Mouse (Mus musculus): Measurements from ENCODE around the gene Prkaca. TPM values are rescaled to one million over a fixed set of nuclear protein-coding genes. Genes with fewer than 3 reads are reported as not detected.

Prkaca gene
- polyA plus RNA-seq (2012; rRNA removed) = 23.3 and 26.2 TPM in 2 replicates

DNA sequence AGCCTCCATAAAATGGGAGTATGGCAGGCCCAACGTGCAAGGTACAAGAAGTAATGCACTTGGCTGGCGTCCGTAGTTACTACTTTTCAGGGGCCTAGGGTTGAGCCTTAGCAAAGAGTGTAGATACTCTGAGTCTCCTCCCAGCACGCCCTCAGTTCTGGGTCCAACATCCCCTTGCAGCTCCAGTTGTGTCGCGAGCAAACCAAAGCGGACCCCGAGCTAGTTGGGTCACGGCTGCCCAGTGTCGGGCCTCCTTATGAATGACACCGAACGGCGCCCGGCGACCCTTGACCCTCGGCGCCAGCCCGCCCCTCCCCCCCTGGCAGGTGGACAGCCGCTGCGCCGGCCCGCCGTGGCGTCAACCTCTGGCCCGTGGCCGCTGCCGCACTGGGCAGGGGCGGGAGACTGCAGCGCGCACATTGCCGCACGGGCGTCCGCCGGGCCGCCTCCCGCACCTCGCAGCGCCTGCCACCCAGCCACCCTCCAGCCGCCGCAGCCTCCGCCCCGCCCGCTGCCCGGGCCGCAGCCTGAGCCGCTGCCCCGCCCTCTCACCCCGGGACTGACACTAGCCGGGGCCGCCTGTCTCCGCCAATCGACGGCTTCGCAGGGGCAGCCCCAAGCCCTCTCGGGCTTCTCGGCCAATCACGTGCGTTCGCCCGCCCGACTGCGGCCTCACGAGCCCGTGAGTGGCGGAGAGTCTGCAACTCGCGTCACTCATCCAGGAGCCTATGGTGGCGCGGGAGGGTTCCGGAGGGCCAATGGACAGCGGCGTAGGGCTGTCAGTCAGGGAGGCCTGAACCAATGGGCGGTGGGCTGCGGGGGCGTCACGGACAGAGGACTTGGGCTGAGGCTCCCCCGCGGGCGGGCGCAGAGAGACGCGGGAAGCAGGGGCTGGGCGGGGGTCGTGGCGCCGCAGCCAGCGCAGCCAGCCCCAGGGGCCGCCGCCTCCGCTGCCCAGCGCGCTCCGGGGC lies at the start of gene Prkaca:
Gene Prkaca, plus strand, starts transcription at position 844 of the 971 bp plus-strand sequence.

DNA sequence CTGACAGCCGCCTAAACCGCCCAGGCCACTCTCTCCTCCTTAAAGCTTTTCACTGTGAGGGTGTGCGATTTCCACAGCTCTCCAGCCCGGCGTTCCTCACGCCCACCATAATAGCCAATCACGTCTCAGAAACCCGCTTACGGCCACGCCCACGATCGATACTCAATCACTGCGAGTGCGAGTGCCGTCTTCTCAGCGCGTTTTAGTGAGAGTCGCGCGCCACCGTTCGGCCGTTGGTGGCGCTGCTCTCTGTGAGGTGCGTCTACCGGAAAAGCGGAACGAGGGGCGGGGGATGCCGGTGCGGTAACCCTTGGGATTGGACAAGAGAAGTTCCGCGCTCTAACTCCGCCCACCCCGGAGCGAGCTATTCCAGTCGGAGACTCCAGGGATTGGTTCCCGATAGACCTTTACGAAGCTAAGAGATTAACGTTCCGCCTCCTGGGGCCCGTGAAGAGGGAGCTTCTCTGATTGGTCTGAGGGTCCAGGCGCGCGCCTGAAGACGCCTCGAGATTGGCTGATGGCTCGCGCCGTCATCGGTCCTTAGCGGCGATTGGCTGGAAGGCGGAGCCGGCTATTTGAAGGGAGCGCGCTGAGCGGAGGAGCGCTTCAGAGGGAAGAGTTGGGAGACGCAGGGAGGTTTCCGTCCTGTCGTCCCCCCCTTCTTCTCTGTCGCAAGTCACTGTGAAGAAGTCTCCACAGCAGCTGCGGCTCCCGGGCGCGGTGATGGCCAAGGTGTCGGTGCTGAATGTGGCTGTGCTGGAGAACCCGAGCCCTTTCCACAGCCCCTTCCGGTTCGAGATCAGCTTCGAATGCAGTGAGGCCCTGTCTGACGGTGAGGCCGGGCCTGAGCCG lies 17.5 kb upstream of the Prkaca start, which contains the start of the genes Gm10644 and Asf1b:
Gene Gm10644, minus strand, starts transcription at position 100 of the 852 bp plus-strand sequence.
Gene Asf1b, plus strand, starts transcription at position 402 of the 852 bp plus-strand sequence.

DNA sequence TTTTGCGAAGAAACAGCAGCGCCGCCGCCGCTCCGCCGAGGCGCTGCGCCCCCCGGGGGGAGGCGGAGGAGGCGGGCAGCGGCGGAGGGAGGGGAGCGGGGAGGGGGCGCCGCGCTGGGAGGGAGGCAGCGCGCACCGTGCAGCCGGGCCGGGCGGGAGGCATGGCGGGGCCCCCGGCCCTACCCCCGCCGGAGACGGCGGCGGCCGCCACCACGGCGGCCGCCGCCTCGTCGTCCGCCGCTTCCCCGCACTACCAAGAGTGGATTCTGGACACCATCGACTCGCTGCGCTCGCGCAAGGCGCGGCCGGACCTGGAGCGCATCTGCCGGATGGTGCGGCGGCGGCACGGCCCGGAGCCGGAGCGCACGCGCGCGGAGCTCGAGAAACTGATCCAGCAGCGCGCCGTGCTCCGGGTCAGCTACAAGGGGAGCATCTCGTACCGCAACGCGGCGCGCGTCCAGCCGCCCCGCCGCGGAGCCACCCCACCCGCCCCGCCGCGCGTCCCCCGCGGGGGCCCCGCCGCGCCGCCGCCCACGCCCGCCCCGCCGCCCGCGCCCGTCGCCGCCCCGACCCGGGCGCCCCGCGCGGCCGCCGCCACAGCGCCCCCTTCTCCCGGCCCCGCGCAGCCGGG lies 24.8 kb downstream of the Prkaca start, which contains the start of gene Samd1:
Gene Samd1, plus strand, starts transcription at position 162 of the 631 bp plus-strand sequence.

DNA sequence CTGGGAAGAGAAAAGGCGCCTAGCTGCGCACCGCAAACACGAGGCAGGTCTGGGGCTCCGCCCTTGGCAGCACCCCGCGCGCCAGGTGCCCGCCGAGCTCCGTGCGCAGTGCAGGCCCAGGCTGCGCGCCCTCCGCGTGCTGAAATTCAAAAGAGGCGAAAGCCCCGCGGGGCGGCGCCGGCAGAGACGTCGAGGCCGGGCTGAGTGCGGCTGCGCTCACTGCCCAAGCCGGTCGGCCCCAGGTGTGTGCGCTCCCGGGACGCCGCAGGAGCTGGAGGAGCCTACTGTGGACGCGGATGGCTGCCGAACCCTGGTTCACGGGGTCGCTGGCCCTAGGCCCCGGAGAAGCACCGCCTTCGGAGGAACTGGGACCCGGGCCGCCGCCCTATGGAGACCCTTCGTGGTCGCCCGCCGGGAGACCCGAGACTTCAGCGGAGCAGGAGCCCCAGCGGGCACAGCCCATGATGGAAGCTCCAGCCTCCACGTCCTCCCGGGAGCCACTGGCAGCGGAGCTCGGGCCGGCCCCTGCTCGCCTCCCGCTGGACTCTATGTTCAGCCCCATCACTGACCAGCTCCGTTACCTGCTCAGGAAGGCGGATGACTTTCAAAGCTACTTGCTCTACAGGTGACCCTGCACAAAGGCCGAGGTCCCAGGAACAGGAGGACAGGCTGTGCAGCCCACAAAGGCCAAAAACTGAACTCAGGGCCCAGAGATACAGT lies 28.6 kb downstream of the Prkaca start, which contains the start of gene 1700067K01Rik:
Gene 1700067K01Rik, plus strand, starts transcription at position 222 of the 720 bp plus-strand sequence.

DNA sequence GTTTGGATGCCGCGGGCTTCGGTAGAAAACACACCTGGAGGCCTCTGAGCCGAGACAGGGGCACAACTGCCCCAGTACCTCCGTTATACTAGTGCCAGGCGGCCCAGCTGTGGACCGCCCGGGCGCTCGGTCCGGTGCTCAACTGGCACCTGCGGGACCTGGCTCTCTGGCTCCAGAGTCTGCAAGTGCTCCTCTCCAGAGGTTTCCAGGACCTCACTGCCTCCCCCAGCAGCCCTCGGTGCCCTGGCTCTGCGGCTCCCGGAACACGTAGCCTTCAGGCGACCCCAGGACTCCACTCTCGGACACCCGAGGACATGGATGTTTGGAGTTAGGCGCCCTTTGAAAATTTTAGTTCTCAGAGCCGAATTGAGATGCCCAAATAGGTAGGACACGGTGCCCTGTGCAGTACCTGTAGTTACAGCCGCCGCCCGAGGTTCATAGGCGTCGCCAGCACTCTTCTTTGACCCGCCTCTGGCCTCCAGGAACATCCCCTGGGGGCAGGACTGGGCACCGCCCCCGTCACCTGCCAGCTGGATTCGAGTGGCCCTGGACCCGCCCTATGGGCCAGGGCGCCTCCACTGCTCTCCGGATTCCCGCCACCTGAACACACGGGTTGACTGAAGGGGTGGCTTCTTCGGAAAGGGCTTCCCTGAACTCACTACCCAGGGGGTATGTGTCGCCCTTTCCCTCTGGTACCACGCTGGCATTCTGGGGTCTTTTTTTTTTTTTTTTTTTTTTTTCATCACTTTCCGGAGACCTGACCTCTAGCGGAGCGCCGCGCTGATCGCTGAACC lies 39.1 kb downstream of the Prkaca start, which contains the start of gene 2210011C24Rik:
Gene 2210011C24Rik, minus strand, starts transcription at position 467 of the 794 bp plus-strand sequence.

DNA sequence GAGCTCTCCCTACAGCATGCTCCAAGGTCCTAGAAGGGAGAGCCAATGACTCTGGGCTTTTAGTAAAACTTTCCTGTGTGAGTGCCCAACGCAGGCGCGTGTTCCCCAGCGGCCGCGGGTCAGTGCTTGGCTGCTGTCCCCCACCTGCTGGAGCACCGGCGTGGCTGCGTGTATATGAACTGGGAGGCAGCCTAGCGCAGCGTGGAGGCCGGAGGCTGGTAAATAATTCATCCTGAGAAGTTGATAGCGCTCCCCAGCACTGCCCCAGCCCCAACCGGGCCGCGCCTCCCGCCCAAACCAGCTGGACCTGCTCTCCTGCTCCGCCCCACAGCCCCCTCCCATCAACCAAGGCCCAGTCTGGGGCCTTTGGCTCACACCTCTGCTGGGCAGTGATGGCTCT lies 48.3 kb downstream of the Prkaca start, which contains the start of gene Palm3:
Gene Palm3, plus strand, starts transcription at position 376 of the 400 bp plus-strand sequence.

DNA sequence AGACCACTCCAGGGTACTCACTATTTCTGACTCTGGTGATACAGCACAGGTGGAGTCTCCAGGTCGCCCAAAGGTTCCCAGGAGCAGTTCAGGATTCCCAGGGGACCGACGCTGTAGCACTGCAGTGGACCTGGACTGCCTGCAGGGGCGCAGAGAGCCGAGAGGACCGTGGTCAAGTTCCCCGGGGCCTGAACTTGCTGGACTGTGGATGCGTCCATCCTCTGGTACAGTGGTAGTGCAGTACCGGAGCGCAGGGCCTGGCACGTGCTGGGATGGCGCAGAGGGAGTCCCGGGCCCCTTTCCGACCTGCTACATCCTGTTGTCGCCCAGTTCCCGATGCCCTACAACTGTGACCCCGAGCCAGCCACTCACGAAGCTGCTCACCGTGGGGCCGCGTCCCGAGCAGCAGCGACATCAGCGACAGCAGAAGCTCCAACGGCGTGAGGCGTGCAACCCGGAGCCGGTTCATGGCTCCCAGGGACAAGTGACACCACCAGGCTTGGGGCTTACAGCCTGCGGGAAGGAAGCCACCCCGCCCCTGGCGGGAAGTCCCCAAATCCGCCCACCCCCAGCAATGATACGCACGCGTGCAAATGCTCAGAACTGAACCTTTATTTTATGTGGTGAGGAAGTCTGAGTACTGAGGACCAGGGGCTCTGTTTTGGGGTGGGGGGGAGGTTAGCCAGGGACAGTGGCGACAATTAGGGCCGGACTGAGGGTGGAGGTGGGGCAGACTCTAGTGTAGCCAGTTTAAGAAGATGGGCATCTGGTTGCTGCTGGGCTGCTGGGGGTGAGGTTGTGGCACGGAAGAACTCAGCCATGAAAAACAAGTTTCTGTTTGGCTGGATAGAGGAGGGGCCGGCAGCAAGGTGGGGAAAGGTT lies 69.5 kb downstream of the Prkaca start, which contains the start of gene Il27ra:
Gene Il27ra, minus strand, starts transcription at position 524 of the 882 bp plus-strand sequence.

DNA sequence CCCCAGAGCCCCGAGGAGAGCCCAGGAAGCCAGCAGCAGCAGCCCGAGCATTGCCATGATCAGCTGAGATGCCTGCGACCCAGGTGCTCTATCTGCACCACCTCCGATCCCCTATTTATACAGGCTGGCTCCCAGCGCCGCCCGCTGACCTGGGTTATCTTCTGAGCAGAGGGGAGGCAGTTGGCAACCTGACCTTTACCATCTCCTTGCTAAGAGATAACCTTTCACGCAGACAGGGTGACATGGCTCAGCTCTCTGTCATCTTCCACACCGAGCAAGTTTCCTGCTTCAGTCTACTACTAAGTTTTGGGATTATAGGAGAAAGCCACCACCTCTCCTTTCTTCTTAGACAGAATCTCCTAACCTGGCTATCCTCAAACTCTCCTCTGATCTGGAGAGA lies 72.1 kb downstream of the Prkaca start, which contains the start of gene Rln3:
Gene Rln3, minus strand, starts transcription at position 101 of the 400 bp plus-strand sequence.

Other genes starting within 250 kb of the Prkaca start
- 8.4 and 11.5 TPM in 2 replicates for gene Adgre5, start 231.7 kb upstream of the Prkaca start, polyA plus RNA-seq (2012; rRNA removed)
- 3.9 and 4.2 TPM in 2 replicates for gene Adgrl1, start 72.9 kb upstream of the Prkaca start, polyA plus RNA-seq (2012; rRNA removed)
- gene Gm10644, start 17.8 kb upstream of the Prkaca start, polyA plus RNA-seq (2012; rRNA removed) = 0.25 and 0.36 TPM in 2 replicates
- 76.0 and 107 TPM in 2 replicates for gene Asf1b, start 17.5 kb upstream of the Prkaca start, polyA plus RNA-seq (2012; rRNA removed)
- gene Samd1, start 24.7 kb downstream of the Prkaca start, polyA plus RNA-seq (2012; rRNA removed) = 30.8 and 33.2 TPM in 2 replicates
- 0.42 and 0.55 TPM in 2 replicates for gene 1700067K01Rik, start 28.5 kb downstream of the Prkaca start, polyA plus RNA-seq (2012; rRNA removed)
- not detected in 2 replicates for gene 2210011C24Rik, start 39.2 kb downstream of the Prkaca start, polyA plus RNA-seq (2012; rRNA removed)
- 0.09 and 0.25 TPM in 2 replicates for gene Palm3, start 48.5 kb downstream of the Prkaca start, polyA plus RNA-seq (2012; rRNA removed)
- gene Il27ra, start 69.6 kb downstream of the Prkaca start, polyA plus RNA-seq (2012; rRNA removed) = 0.62 and 0.74 TPM in 2 replicates
- 0.10 TPM in 1 of 2 replicates, not detected in the other for gene Rln3, start 72.0 kb downstream of the Prkaca start, polyA plus RNA-seq (2012; rRNA removed)
- gene Gm10643, start 92.1 kb downstream of the Prkaca start, polyA plus RNA-seq (2012; rRNA removed) = 0.31 and 0.36 TPM in 2 replicates
- 3.6 and 4.5 TPM in 2 replicates for gene Rfx1, start 93.8 kb downstream of the Prkaca start, polyA plus RNA-seq (2012; rRNA removed)
- gene Dcaf15, start 131.8 kb downstream of the Prkaca start, polyA plus RNA-seq (2012; rRNA removed) = 15.6 TPM in 2 replicates
- 0.02 and 0.03 TPM in 2 replicates for gene Podnl1, start 153.0 kb downstream of the Prkaca start, polyA plus RNA-seq (2012; rRNA removed)
- 3.1 and 3.2 TPM in 2 replicates for gene Cc2d1a, start 174.9 kb downstream of the Prkaca start, polyA plus RNA-seq (2012; rRNA removed)
- 0.08 and 0.15 TPM in 2 replicates for gene 4930432K21Rik, start 175.0 kb downstream of the Prkaca start, polyA plus RNA-seq (2012; rRNA removed)
- 0.14 and 0.15 TPM in 2 replicates for gene Nanos3, start 212.2 kb downstream of the Prkaca start, polyA plus RNA-seq (2012; rRNA removed)